Mouse (Mus musculus) testis, adult 2 months (tissue): ENCODE measurements around the gene Cfd.

ENCODE experiments used
- CTCF ChIP-seq: fragments of 200-500 bp; IDR thresholded peaks from 2 replicates; pipeline ENCODE4 v1.5.1; 2012; ENCODE audit warnings: low read depth, mild to moderate bottlenecking, inconsistent platforms, low read length, moderate library complexity; ENCODE audit not compliant: control insufficient read depth, insufficient read depth, insufficient replicate concordance
- POLR2A ChIP-seq: fragments of 200-500 bp; IDR thresholded peaks from 2 replicates; pipeline ENCODE4 v1.6.1; 2012; ENCODE audit warnings: low read depth, mild to moderate bottlenecking, inconsistent platforms, low read length, moderate library complexity; ENCODE audit not compliant: control insufficient read depth

GRCm38 (mm10) chr10:79924998-79925784, 34.5 kb downstream of the Cfd start:
- TF ChIP-seq CTCF (peak; percentile 100), POLR2A (no peak)
